Mouse (Mus musculus): ENCODE data around the gene Iqch. TPM values are rescaled to one million over a fixed set of nuclear protein-coding genes. Genes with fewer than 3 reads are reported as not detected.
A peak's percentile ranks its signal among the peaks of the same experiment; 100 is the strongest.
"Not testable (repeated sequence)": the region's sequence is repeated elsewhere in the genome, so short reads cannot be mapped to it uniquely, and the experiment has no call there.

Iqch gene
- total RNA-seq, 2 experiments from 2014 or later = not detected

DNA sequence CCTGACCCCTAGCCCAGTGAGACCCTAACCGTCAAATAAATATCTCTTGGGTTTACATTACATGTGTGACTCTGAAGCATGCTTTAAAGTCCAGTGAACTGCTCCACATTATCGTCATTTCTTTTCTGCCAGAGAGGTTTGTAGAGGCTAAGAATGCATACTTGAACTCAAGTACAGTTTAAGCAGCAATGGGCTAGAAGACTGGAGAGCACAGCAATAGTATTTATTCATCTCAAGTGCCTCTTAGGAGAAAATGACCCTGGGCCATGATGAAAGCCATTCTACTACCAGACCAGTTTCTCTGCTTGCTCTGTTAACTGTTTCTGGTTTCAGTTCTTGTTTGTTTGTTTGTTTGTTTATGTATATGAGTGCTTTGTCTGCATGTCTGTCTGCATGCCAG, 38.9 kb downstream of the Iqch start:
- DNase-seq = no peak

- DNase-seq = no peak
These were observed 40.4 kb downstream of the Iqch start for GRCm38 (mm10) chr9:63561931-63562330.

- no peak for DNase-seq
These were observed 45.4 kb downstream of the Iqch start for GRCm38 (mm10) chr9:63556933-63557332.

DNA sequence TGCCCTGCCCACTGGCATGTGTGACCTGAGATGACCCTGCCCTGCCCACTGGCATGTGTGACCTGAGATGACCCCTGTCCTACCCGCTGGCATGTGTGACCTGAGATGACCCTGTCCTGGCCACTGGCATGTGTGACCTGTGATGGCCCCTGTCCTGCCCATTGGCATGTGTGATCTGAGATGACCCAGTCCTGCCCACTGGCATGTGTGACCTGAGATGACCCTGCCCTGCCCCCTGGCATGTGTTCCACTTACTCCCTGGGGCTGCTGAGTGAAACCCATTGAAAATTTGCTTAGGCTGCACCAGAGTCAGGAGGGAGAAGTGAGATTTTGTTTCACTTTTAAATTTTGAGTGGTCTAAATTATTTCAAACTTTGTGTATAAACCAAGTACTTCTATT, 46.0 kb downstream of the Iqch start:
- DNase-seq = no peak

- DNase-seq = peak; percentile 44
These were observed 46.8 kb downstream of the Iqch start for GRCm38 (mm10) chr9:63555460-63555990.

DNA sequence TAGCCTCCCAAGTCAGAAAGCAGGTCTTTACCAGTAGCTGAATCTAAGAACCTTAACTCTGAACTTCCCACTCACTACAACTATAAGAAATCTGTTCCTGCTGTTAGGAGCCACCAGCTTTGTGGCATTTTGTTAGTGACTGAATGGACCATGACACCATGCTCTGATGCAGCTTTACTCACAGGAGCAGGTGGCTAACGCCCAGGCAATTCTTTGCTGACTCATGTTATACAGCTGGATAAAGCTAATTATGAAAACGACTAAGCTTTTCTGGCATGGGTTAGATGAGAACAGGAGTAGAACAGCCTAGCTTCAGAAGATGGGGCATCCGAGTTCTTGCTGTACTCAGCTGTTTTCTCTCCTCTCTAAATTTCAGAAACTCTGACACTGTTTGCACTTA, 48.7 kb downstream of the Iqch start:
- no peak for DNase-seq

DNA sequence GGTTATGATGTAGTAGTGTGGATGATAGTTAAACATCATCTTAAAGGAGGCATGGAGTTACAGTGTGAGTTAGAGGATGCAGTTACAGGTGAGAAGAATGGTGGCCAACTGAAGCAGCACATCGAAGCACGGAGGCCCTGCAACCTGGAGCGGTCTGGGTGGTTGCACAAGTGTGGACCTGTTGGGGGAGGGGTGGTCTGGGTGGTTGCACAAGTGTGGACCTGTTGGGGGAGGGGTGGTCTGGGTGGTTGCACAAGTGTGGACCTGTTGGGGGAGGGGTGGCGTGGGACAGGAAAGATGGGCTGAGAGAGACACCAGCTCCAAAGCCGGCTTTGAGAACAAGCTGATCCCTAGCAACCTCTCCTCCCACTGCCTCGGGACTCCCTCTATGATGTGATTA, 51.6 kb downstream of the Iqch start:
- not testable (repeated sequence) for DNase-seq

GRCm38 (mm10) chr9:63548966-63549365, 53.3 kb downstream of the Iqch start:
- no peak for DNase-seq

DNA sequence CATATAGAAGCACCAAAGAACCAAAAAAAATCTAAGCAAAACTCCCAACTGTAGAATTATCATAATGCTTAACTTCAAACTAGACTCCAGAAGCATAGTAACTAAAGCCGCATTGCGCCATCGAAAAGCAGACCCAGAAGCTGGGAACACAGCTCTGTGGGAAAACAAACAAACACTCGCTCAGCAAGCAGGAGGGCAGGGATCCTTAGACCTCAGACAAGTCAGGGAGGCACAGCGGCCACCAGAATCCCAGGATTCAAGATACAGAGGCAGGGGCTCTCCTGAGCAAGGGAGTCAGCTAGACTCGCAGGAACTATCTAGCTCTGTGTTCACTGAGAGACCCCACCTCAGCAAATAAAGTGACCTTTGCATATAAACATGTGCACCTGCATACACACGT, 60.4 kb downstream of the Iqch start:
- no peak for DNase-seq

DNA sequence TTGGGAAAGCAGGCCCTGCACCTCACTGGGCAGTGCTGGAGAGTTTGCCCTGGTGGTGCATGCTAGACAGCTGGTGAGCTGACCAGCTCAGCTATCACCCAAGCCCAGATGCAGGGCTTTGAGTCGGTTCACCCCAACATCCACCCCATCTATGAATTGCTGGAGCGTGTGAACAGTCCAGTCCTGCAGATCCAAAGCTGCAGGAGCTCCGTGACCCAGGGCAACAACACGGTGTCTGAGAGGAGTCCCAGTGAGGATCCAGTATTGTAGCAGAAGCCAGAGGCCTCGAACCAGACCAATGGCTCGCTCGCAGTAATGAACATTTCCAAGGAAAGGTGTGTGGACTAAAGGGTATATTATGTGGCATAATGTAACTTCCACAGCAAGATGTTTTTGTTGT, 61.0 kb downstream of the Iqch start:
- DNase-seq = no peak

DNA sequence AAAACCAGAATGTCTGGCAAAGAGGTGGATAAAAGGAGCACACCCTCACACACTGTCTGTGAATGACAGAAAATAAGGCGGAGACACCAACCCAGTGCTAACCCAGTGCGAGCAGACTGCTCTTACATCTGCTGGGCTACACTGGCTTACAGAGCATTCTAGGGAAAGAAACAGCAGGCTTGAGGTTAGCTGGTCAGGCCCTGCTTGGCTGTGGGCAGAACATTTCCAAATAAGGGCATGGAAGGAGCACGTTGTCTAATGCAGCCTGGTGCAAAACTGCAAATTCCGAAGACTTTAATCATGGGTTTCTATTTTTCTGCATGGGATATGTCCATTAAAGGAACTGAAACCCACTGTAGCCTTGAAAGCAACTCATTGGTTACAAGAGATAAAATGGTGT, 64.8 kb downstream of the Iqch start:
- DNase-seq = no peak

DNA sequence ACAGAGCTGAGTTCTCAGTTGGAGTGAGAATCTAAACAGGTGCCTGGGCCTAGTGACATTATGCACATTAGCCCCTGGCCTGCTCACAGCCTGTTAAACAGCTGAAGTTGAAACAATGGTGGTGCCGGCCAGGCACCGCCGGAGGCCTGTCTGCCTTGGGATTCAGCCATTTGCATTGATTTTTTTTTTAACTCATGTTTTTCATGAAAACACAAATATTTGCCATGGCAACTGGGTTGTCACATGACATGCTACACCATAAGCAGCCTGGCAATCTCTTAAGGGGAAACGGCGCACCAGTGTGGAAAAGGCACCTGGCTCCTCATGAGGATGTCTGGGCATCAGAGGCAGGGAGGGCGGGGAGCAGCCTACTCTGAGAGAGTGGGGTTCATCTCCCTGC, 67.3 kb downstream of the Iqch start:
- DNase-seq = no peak

DNA sequence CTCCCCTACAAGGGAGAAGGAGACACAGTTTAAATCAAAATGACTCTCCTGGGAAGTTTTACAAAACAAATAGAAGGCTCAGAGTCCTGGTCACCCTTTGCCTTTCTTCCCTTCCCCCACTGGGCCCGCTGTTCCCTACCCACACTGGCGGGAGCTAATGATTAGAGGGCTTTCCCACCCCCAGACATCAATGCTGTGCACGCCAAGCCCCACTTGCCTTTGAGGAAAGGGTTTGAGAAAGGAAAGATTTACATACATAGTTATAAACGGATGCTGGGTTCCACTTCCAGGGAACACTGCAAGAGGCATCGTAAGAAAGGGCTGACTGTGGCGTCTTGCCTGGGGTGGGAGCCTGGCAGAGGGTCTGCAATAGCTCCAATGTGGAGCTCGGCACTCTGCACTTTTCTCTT, 67.9 kb downstream of the Iqch start:
- no peak for DNase-seq

- DNase-seq = no peak
These were observed 69.2 kb downstream of the Iqch start for GRCm38 (mm10) chr9:63532966-63533711.

- DNase-seq = no peak
These were observed 78.4 kb downstream of the Iqch start for GRCm38 (mm10) chr9:63523937-63524253.

GRCm38 (mm10) chr9:63523251-63523936, 78.9 kb downstream of the Iqch start:
- DNase-seq = no peak

GRCm38 (mm10) chr9:63512851-63513250, 89.4 kb downstream of the Iqch start:
- DNase-seq = no peak

- DNase-seq = no peak
These were observed 91.3 kb downstream of the Iqch start for GRCm38 (mm10) chr9:63511034-63511433.

DNA sequence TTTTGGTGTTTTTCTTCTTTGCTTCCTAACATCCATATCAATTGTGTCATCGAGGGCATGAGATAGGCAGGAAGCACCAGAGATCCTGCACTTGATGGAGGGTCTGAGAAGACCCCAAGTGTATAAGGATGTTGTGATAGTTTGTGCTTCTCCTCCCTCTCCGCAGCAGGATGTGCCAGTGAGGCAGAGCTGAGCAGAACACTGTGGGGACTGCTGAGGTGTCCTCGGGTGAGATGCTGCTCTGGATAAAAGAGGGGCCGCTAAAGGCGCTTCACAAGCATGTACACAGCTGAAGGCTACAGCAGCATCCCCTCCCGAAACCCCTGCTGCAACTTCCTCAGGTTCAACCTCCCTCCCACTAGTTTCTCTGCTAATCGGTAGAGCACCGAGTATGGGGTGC, 95.2 kb downstream of the Iqch start:
- no peak for DNase-seq

GRCm38 (mm10) chr9:63503890-63504289, 98.4 kb downstream of the Iqch start:
- DNase-seq = no peak

- no peak for DNase-seq
These were observed 100.8 kb downstream of the Iqch start for GRCm38 (mm10) chr9:63501516-63501915.

- no peak for DNase-seq
These were observed 102.4 kb downstream of the Iqch start for GRCm38 (mm10) chr9:63499912-63500311.

GRCm38 (mm10) chr9:63495786-63496185, 106.5 kb downstream of the Iqch start:
- DNase-seq = no peak

DNA sequence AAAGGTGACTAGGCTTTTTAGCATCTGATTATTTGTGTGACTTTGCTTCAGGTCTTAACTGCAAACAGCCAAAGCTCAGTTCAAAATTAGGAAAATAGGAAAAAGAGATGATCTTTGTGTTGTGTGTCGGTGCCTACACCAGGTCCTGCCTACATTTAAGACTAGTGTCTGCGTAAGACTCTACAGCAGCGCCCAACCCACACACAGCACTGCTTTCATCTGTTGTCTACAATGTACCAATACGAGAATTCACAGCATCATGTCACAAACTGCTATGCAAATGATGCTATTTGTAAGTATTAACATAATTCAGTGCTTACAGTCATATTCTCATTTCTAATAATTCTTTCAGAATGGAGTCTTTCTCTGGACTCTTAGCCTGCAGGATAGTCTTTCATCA, 108.5 kb downstream of the Iqch start:
- DNase-seq = no peak
